Mouse (Mus musculus) embryonic fibroblast, embryonic 13.5 days (primary cell): ENCODE data around the gene Hist1h1c. TPM values are rescaled to one million over a fixed set of nuclear protein-coding genes. Genes with fewer than 3 reads are reported as not detected.

Experiments
- H3K27ac ChIP-seq: 2 replicates; pipeline ENCODE4 v1.5.1; 2012; ENCODE audit warnings: low read length, control low read depth, inconsistent platforms; ENCODE audit not compliant: insufficient read depth
- H3K4me1 ChIP-seq: 2 replicates; pipeline ENCODE4 v1.6.1; 2011; ENCODE audit warnings: low read length; ENCODE audit not compliant: control insufficient read depth, insufficient read depth
- H3K4me3 ChIP-seq: 2 replicates; pipeline ENCODE4 v1.5.1; 2011; ENCODE audit warnings: mild to moderate bottlenecking, control low read depth, low read length; ENCODE audit not compliant: insufficient read depth
- CTCF ChIP-seq: IDR thresholded peaks from 2 replicates; pipeline ENCODE4 v1.5.1; 2011; ENCODE audit warnings: mild to moderate bottlenecking, control low read depth, low read length, moderate library complexity, borderline replicate concordance; ENCODE audit not compliant: insufficient read depth
- POLR2A ChIP-seq: IDR thresholded peaks from 2 replicates; pipeline ENCODE4 v1.6.1; 2011; ENCODE audit warnings: low read depth, mild to moderate bottlenecking, control low read depth, low read length, moderate library complexity
- polyA plus RNA-seq: library from polyadenylated mRNA; stranded (reverse); fragments of >200 nt; gene quantifications from 2 replicates; pipeline ENCODE4 v1.2.4, GENCODE M21; 2011; ENCODE audit warnings: low read depth; ENCODE audit not compliant: missing spikeins, insufficient read length

Gene Hist1h1c
- polyA plus RNA-seq, 1 experiment, result 69.4 TPM

- Histone ChIP-seq H3K4me1 (no peaks in the 10 kb centered on the region; the same call in 1 of the 2 replicates), H3K27ac (no peak overlapping the region), H3K4me3 (no peak overlapping the region)
- TF ChIP-seq POLR2A (no peak), CTCF (no peak)
These were observed 8.1 kb upstream of the Hist1h1c start for GRCm38 (mm10) chr13:23730479-23730878.

GRCm38 (mm10) chr13:23732156-23732804 is 6.3 kb upstream of the Hist1h1c start:
- H3K4me3 ChIP-seq, result no peak overlapping the region
- no peaks in the 10 kb centered on the region; the same call in 1 of the 2 replicates for H3K4me1 ChIP-seq
- no peak overlapping the region for H3K27ac ChIP-seq
- no peak for TF ChIP-seq POLR2A

GRCm38 (mm10) chr13:23737091-23737490 is 1.5 kb upstream of the Hist1h1c start:
- Histone ChIP-seq H3K4me3 (no peak overlapping the region), H3K4me1 (no peaks in the 10 kb centered on the region; the same call in 1 of the 2 replicates), H3K27ac (no peak overlapping the region)
- TF ChIP-seq POLR2A (no peak), CTCF (no peak)

- Histone ChIP-seq H3K27ac (peak overlapping the region; percentile 96), H3K4me1 (peaks cover under 1% of the 10 kb centered on the region; the same call in 1 of the 2 replicates), H3K4me3 (no peak overlapping the region)
- TF ChIP-seq CTCF (no peak), POLR2A (no peak)
These were observed 567 bp upstream of the Hist1h1c start for GRCm38 (mm10) chr13:23738041-23738440.

- TF ChIP-seq CTCF (no peak), POLR2A (peak; percentile 84)
- Histone ChIP-seq H3K4me1 (peaks cover 6% of the 10 kb centered on the region), H3K27ac (peak overlapping the region; percentile 96), H3K4me3 (peak overlapping the region; percentile 83)
These were observed 687 bp downstream of the Hist1h1c start for GRCm38 (mm10) chr13:23739069-23739921.

- H3K27ac ChIP-seq, result peak overlapping the region; percentile 96
- TF ChIP-seq POLR2A (peak; percentile 67), CTCF (no peak)
These were observed 1.3 kb downstream of the Hist1h1c start for GRCm38 (mm10) chr13:23739922-23740252.

GRCm38 (mm10) chr13:23740256-23740840 is 1.7 kb downstream of the Hist1h1c start:
- no peak for TF ChIP-seq CTCF
- peak; percentile 45; the same call in 1 of the 2 replicates for TF ChIP-seq POLR2A

More at GRCm38 (mm10) chr13:23739922-23740252, 1.3 kb downstream of the Hist1h1c start:
- Histone ChIP-seq H3K4me1 (peaks cover 6% of the 10 kb centered on the region), H3K4me3 (peak overlapping the region; percentile 83)

GRCm38 (mm10) chr13:23740910-23741309 is 2.3 kb downstream of the Hist1h1c start:
- TF ChIP-seq CTCF, result no peak
- no peak for TF ChIP-seq POLR2A
- no peak overlapping the region for H3K4me3 ChIP-seq
- peaks cover 6% of the 10 kb centered on the region; the same call in 1 of the 2 replicates for H3K4me1 ChIP-seq
- no peak overlapping the region for H3K27ac ChIP-seq

More at GRCm38 (mm10) chr13:23740256-23740840, 1.7 kb downstream of the Hist1h1c start:
- Histone ChIP-seq H3K4me3 (peak overlapping the region; percentile 83), H3K4me1 (peaks cover 6% of the 10 kb centered on the region), H3K27ac (peak overlapping the region; percentile 96)

- Histone ChIP-seq H3K4me1 (peaks cover 6% of the 10 kb centered on the region; the same call in 1 of the 2 replicates), H3K27ac (no peak overlapping the region), H3K4me3 (no peak overlapping the region)
- TF ChIP-seq CTCF, result no peak
- TF ChIP-seq POLR2A, result no peak
These were observed 3.4 kb downstream of the Hist1h1c start for GRCm38 (mm10) chr13:23742007-23742406.

- Histone ChIP-seq H3K4me1 (peaks cover 6% of the 10 kb centered on the region; the same call in 1 of the 2 replicates), H3K27ac (no peak overlapping the region), H3K4me3 (no peak overlapping the region)
- TF ChIP-seq POLR2A (no peak), CTCF (no peak)
These were observed 4.6 kb downstream of the Hist1h1c start for GRCm38 (mm10) chr13:23743215-23743614.
